Mouse (Mus musculus) CD4-positive helper T cell, adult 2 months (primary cell): ENCODE results near the gene Snx6.
"Not testable (repeated sequence)": the region's sequence is repeated elsewhere in the genome, so short reads cannot be mapped to it uniquely, and the experiment has no call there.

Source experiments
- DNase-seq: peaks from one replicate; pipeline ENCODE4 v3.0.0-alpha.2; 2012; ENCODE audit warnings: low read depth, missing footprints, low spot score

Snx6 gene

DNA sequence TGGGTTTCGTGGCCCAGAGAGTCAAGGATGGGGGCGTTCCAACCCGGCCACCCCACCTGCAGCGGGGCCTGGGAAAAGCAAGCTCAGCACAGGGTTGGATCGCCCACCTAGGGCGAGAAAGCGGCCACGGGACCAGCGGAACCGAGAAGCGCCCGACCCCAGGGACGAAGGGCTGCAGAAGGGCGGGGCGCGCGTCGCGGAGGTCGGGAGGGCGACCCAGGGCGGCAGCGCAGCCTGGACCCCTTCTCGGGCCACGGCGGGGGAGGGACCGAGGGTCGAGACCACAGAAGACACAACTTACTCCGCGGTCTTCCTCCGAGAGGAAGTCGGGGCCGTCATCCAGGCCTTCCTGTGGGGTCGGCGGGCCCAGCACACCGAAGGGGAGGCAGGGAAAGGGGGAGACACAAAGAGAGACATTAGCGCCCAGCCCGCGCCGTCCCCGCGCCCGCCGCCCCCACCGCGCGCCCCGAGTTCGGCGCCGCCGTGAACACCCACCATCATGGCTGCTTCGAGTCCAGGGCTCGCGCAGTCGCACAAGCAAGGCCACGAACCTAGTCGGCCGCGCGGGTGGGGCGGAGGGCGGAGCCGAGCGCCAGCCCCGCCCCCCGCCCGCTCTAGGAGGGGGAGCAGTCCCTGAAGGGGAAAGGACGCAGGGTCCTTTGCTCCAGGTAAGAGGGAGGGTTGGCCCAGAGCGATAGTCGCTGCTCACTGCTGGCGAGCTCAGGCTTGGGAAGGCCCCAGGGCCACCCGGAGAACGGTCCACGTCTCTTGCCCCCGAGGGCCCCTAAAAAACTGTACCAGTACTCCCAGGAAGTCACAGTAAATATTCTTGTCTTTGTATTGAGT is at the start of gene Snx6:
Snx6 (minus strand) TSS at position 551 of the 846 bp plus-strand sequence.
- peak; percentile 93 for DNase-seq

DNA sequence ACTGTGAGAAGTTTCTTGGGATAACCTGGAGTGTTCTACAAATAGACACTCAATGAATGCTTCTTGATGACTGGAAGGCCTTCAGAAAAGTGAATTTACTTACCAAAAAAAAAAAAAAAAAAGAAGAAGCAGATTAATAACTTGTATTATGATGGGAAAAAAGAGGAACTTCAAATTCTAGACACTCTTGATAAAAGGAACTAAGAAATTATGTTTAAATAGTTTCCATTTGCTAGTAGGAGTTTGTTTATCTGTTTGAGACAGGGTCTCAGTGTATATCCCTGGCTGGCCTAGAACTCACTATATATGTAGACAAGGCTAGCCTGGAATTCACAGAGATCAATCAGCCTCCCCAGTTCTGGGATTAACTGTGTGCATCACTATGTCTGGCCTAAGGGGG is 48.9 kb upstream of the Snx6 start:
- DNase-seq, result no peak

DNA sequence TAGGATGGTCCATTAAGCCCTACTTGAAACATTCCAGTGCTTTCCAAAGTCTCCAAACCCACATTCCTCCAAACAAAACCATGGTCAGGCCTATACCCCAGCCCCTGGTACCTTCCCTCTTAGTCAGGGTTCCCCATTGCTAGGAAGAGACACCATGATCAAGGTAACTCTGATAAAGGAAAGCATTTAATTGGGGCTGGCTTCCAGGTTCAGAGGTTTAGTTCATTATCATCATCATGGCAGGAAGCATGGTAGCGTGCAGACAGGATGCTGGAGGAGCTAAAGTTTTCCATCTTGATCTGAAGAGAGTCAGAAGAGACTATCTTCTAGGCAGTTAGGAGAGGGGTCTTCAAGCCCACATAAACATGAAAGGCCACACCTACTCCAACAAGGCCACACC is 46.1 kb upstream of the Snx6 start:
- no peak for DNase-seq

DNA sequence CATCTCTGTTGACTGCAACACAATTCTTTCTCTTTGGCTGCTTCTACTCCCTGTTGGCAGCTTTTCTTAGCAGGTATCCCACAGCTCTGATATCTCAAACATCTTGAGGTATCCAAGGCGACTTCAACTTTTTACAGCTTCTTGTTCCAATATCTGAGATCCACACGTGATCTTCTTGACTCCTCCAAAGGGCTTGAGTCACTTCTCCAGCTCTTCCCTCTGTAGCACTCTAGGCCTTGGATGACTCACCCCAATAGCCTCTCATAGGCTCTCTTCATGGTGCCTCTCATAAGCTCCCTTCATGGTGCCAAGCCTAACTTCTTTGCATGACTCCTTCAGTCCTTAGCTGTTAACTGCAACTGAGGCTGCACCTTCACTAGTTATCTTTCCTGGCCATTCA is 44.3 kb upstream of the Snx6 start:
- no peak for DNase-seq

DNA sequence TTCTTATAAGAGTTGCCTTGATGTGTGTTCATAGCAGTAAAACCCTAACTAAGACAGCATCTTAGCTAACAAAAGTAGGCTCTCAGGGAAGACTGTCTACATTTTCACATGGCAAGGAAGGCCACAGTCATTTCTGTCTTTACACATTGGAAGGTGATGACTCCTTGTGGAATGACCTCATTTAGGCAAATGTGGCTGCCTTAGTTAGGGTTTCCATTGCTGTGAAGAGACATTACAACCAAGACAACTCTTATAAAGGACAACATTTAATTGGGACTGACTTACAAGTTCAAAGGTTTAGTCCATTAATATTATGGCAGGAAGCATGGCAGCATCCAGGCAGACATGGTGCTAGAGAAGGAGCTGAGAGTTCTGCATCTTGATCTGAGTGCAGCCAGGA is 43.4 kb upstream of the Snx6 start:
- no peak for DNase-seq

DNA sequence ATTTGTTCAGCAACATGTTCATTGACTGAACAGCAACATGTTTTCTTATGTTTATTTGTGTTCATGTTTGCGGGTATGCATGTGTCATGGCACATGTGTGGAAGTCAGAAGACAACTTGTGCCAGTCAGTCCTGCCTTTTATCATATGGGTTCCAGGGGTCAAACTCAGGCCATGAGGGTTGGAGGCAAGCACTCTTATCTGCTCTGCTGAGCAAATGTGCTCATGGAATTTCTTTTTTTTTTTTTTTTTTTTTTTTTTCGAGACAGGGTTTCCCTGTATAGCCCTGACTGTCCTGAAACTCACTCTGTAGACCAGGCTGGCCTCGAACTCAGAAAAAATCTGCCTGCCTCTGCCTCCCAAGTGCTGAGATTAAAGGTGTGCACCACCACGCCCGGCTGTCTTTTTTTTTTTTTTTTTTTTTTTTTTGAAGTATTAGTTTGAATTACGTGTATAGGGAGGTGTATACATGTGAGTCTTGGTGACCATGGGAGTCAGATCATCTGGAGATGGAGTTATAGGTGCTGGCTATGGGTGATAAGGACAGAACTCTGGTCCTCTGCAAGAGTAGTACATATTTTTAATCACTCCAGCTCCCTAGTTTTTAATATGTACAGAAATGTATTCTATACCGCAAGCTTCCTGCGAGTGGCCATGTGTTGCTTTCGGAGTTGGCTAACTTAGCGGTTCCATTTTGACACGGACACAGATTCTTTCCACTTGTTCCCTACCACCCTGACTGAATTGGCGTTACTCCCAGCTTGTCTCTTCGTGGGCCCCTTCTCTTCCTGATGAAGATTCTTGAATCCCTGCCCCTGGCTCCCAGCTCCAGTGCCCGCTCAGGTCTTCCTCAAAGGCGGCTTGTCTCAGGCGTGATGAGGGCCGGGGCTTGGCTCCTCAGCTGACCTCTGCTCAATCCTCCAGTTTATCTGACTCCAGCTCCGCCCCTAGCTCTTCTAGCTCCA is 40.4 kb upstream of the Snx6 start:
- no peak for DNase-seq

DNA sequence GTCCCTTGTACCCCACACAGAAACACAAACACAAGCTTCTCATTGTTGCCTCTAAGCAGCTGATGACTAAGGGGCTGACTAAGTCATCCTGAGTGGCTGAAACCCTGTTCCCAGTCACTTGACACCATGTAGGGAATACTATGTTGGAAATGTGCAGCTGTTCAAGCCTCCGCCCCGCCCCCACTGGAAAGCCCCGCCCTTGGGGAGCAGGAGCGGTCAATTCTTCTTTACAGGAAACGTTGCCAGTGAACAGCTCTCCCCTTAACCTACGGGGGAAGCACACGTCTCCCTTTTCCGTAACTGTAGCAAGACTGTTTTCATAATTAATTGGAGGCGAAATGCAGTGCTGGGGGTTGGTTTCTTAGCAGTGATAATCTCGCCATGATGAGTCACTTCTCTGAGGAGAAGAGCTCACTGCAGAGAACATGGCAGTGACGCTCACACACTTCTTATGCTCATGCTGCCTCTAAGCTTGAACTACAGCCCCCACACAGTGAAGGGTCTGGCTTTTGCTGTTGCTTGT is 39.5 kb upstream of the Snx6 start:
- DNase-seq, result peak; percentile 36

DNA sequence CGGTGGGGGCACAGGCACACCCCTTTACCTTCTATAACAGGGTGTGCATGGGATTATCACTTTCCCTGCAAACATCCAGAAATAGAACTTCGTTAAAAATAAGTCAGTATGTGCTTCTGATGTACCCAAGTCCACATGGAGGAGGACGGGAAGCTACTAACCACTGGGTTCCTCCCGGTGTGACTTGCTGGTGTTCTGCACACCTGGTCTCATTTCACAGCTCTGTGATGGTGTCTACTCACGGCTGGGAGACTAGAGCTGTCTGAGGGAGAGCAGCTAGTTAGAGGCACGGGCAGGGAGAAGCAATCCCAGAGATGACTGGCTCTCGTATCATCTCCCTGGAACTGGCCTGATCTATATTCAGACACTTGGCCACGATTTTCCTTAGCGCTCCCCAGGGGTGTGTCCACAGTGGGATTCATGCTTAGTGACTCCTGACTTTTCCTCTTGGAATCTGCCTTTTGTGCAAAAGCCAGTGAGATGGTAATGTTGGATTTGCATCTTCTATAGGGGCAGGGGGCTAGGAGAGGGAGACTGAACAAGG is 38.4 kb upstream of the Snx6 start:
- DNase-seq, result no peak

DNA sequence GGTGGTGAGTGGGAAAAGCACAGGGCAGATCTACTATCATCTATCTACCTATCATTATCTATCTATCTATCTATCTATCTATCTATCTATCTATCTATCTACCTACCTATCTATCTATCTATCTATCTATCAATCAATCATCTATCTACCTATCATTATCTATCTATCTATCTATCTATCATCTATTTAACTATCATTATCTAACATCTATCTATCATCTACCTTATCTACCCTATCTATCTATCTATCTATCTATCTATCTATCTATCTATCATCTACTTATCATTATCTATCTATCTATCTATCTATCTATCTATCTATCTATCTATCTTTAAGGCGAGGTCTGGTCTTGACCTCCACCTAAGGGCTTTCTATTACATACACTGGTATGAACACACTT is 36.4 kb upstream of the Snx6 start:
- DNase-seq, result not testable (repeated sequence)

DNA sequence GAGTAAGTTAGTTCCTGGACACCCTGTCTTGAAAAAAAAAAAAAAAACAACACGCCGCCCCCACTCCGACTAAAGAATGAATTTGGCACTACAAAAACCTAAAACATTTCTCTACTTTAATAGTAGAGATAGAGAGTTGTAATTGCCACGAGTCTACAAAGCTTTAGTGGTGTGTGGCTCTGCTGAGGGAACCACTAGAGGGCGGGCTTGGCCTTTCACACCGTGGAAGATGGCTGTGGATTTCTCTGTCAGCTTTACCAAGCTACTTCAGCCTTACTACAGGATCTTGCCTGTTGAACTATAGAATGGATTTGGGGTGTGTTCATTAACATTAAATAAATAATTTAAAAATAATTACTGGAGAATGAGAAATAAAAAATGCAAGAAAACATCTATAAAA is 35.1 kb upstream of the Snx6 start:
- DNase-seq, result peak; percentile 78

DNA sequence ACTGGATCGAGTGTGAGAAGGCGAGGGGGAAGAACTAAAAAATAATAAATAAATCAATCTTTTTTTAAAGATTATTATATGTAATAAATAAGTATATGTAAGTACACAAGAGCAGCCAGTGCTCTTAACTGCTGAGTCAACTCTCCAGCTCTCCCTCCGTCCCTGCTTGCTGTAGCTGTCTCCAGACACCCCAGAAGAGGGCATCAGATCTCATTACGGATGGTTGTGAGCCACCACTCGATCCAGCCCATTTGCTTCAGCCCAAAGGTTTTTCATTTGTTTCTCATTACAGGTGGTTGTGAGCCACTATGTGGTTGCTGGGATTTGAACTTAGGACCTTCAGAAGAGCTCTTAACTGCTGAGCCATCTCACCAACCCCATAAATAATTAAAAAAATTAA is 34.4 kb upstream of the Snx6 start:
- no peak for DNase-seq

DNA sequence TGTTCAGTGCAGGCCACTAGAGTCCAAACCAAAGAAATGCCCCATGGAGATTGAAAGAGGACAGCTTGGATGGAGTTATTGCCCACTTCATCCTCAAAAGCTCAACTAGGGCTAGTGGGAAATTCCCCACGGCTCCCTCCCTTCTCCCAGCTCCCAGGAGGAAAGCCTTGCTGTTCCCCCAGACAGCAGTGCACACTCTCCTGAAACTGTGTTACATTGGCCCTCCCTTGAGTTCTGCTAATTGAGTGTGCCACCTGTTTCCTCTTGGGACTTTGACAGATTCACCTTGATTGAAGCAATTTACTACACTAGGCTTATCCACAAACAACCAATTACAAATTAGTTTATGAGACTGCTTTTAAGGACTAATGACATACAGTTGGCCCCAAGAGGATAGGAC is 32.5 kb upstream of the Snx6 start:
- no peak for DNase-seq

DNA sequence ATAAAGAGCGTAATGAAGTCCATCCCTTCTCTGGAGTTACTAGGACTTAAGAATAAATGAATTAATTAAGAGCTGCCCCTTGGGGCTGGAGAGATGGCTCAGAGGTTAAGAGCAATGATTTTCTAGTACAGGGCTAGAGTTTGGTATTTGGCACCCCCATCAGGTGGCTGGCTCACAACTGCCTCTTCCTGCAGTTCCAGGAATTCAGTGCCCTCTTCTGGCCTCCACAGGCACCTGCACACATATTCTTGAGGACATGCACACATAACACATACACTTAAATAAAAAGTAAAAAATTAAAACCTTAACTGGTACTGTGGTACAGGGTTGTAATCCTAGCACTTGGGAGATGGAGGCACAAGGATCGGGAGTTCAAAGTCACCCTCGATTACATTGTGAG is 29.7 kb upstream of the Snx6 start:
- peak; percentile 24 for DNase-seq

DNA sequence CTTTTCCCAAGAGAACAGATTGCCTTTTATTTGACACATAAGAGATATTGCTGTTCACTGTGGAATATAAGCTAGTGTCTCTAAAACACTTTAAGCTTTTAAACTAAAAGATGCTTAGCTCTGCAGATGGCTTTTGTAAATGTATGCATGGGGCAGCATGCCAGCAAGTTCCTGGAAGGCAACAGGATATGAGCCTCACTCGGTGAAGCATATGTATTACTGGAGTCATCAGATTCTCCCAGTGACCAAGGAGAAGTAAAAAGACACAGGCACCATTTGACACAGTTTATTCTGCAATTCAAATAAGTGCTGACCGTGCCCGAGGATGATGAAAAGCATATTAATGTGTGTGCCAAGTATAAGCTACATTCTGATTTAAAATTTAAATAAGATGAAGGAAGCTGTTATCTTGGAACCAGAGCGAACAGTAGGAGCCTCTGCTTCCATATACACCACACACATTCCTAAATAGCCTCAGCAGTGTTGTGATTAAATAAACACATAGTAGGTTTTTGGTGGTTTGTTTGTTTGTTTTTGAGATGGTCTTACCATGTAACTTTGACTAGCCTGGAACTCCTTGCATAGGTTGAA is 27.4 kb upstream of the Snx6 start:
- DNase-seq, result no peak

DNA sequence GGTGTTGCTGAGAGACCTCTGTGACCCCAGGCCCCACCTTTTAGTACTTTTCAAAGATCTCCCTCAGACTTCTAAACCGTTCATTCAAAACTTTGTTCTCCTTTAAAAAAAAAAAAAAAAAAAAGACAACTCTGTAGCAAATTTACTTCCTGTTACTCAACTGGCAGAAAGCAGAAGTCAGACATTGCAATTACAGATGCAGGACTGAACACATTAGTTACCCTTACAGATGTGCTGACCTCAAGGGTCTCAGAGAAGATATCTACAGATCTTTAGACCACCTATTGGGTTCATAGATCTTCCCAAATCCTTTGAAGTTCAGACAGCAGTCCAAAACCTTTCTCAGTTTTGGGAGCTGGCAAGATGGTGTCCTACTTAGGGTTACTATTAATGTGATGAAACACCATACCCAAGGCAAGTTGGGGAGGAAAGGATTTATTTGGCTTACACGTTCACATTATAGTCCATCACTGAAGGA is 25.2 kb upstream of the Snx6 start:
- no peak for DNase-seq

DNA sequence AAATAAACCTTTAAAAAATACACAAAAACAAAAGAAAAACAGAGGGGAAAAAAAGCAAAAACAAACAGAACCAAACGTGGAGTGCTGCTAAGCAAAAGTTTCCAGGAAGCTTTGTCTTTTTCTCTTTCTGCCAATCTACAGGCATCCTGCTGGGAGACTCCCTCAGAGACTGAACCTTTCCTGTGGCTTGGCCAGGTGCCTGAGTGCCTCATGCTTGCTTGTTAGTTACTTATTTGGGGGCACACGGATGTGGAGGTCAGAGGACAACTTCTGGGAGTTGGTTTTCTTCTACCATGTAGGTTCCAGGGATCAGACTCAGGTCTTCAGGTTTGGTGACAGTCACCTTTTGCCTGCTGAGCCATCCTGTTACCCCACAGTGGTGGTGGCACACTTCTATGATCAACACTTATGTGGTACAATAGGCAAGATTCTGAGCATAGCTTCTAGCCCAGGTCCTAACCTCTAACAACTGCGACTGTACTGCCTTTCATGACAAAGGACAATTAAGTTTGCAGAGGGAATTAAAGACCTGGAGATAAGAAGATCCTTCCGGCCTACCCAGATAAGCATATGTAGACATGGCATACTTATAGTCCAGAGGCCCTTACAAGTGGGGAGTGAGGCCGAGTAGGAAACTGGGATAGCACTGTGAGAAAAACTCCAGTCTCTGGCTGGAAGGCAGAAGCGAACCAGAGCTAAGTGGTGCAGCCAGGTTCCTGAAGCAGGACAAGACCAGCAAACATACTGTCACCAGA is 23.9 kb upstream of the Snx6 start:
- DNase-seq, result no peak

DNA sequence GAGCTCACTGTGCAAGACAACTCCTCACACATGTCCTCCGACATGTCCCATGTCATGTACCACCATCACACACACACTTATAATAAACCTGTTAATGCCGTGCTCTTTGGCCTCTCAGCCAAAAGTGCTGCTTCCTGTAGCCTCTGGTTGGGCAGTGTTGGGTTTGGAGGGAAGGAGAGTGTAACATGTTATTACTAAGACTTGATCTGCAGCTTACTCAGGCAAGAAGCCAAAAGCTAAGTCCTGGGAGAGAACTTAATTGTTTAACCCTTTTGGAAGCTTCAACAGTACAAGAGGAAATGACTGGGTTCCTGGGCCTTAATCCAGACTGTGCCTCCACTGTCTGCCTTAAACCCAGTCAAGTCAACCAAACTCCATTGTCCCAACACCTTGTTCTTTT is 14.6 kb upstream of the Snx6 start:
- no peak for DNase-seq

DNA sequence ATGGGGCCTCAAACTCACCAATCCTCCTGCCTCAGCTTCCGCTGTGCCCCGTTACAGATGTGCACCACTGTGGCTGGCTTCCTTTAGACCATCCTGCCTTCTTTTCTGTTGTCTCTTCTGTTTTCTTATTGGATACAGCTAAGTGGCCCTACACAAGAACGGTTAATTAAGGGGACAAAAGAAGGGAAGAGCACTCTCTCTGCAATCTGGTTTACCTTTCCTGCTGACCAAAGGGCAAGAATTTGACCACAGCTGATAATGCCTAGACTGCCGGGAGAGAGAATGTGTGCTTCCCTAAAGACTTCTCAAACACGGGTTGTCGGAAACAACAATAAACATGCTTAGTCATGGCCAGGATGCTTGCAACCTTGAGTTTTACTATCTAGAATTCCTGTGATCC is 12.0 kb upstream of the Snx6 start:
- DNase-seq, result no peak

DNA sequence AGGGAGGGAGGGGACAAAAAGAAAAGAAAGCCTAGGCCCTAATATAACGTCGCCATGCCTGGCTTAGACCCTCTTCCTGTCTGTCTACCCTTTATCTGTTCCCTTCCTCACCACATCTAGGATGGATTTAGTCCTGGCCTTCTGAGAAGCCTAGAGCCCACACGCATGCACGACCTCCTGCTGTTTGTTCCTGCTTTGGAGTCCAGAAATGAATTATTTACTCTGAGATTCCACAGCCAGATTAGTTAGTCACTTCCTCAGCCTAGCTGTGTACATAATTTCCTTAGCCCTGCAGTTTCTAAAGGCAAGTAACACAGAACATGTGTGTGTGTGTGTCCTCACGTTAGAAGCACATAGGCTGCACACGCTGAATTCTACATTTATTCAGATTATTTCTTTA is 10.6 kb upstream of the Snx6 start:
- no peak for DNase-seq

DNA sequence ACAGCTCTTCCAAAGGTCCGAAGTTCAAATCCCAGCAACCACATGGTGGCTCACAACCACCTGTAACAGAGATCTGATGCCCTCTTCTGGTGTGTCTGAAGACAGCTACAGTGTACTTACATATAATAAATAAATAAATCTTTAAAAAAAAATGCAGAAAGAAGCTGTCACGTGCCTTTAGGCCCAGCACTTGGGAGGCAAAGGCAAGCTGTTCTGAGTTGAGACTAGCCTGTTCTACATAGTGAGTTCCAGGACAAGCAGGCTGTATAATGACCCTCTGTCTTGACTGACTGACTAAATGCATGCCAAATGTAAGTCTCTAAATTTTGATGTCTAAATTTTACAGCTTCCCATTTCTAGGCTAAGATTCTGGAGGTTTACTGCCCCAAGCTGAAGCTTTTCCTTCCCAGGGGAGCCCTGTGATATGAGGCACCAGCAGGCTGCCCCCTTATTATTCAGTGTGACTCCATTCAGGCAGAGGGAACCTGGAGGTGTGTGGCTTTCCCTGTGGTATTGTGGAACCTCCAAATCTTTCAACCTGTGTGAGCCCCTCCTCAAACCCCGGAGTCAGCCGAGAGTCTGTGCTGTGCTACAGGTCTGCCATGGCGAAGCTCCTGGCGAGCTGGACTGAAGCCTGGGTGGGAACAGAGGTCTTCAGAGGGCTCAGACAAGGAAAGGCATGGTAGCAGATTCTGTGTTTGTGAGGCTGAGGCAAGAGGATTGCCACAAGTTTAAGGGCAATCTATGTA is 9.9 kb upstream of the Snx6 start:
- DNase-seq, result no peak
